Mouse (Mus musculus) heart, adult 2 months (tissue): ENCODE data around the gene Gm10142. TPM values are rescaled to one million over a fixed set of nuclear protein-coding genes. Genes with fewer than 3 reads are reported as not detected.
"Not testable (repeated sequence)": the region's sequence is repeated elsewhere in the genome, so short reads cannot be mapped to it uniquely, and the experiment has no call there.

ENCODE experiments used
- DNase-seq, 2 experiments: peaks; one replicate each; pipeline ENCODE4 v3.0.0; 2021
- H3K27ac ChIP-seq: fragments of 200-600 bp; 2 replicates; pipeline ENCODE4 v1.8.1; 2022
- H3K27me3 ChIP-seq: fragments of 200-500 bp; 2 replicates; pipeline ENCODE4 v1.6.1; 2012; ENCODE audit warnings: mild to moderate bottlenecking, low read length, inconsistent platforms, mixed read lengths; ENCODE audit not compliant: control insufficient read depth, insufficient read depth
- H3K36me3 ChIP-seq: fragments of 200-500 bp; 2 replicates; pipeline ENCODE4 v1.6.1; 2012; ENCODE audit warnings: low read length, inconsistent platforms; ENCODE audit not compliant: control insufficient read depth, insufficient read depth
- H3K4me1 ChIP-seq: fragments of 200-500 bp; 2 replicates; pipeline ENCODE4 v1.6.1; 2011; ENCODE audit warnings: low read length; ENCODE audit not compliant: control insufficient read depth, insufficient read depth
- H3K4me3 ChIP-seq: fragments of 200-600 bp; 2 replicates; pipeline ENCODE4 v1.8.1; 2022
- H3K79me2 ChIP-seq: fragments of 200-500 bp; replicated peaks from 2 replicates; pipeline ENCODE4 v1.6.1; 2012; ENCODE audit warnings: mild to moderate bottlenecking, inconsistent platforms, low read length, moderate library complexity, mixed read lengths; ENCODE audit not compliant: control insufficient read depth, insufficient read depth
- H3K9ac ChIP-seq: fragments of 200-500 bp; 2 replicates; pipeline ENCODE4 v1.6.1; 2012; ENCODE audit warnings: low read depth, mild to moderate bottlenecking, control low read depth, inconsistent platforms, low read length, mixed read lengths
- CTCF ChIP-seq: fragments of 200-600 bp; IDR thresholded peaks from 2 replicates; pipeline ENCODE4 v1.8.1; 2022; ENCODE audit warnings: antibody characterized with exemption, mild to moderate bottlenecking, moderate library complexity
- EP300 ChIP-seq: fragments of 200-500 bp; IDR thresholded peaks from 2 replicates; pipeline ENCODE4 v1.6.1; 2011; ENCODE audit warnings: low read depth, low read length, control low read depth; ENCODE audit not compliant: insufficient read depth
- POLR2A ChIP-seq: fragments of 200-500 bp; IDR thresholded peaks from 2 replicates; pipeline ENCODE4 v1.6.1; 2011; ENCODE audit warnings: mild to moderate bottlenecking, low read depth, low read length, control low read depth; ENCODE audit not compliant: insufficient read depth
- WGBS: fragments of 180-500 bp; shearing (Covaris S2); methylation state at CpG from one replicate; pipeline ENCODE4 v1.1.7; 2018; 5-methylcytosine and 5-hydroxymethylcytosine counted together
- intact Hi-C: fragments of 180-260 bp; cut with DNase I; formaldehyde crosslinking; loops from one replicate; pipeline ENCODE4 v1.15.1; 2025
- polyA plus RNA-seq: library from polyadenylated mRNA; depleted of rRNA; stranded (reverse); fragments of >200 nt; gene quantifications from 2 replicates; pipeline ENCODE4 v1.2.3, GENCODE M21; 2012
- total RNA-seq, 2 experiments: library from RNA; stranded (reverse); gene quantifications; 2 replicates each; pipeline ENCODE4 v1.2.3; 2021

Gm10142 gene
- total and polyA plus RNA-seq, 3 experiments: not detected

- H3K79me2 ChIP-seq: no peaks in the 10 kb centered on the region
- intact Hi-C loops: no loop called here
- DNase-seq: no peak
- H3K27ac ChIP-seq: no peak within 1 kb of the TSS
- 26% methylated on average over 4 of the region's 4 CpGs for WGBS
- no peaks in the 10 kb centered on the region for H3K4me1 ChIP-seq
- H3K36me3 ChIP-seq: no peaks in the 10 kb centered on the region
- H3K4me3 ChIP-seq: no peak within 1 kb of the TSS
- no peak within 1 kb of the TSS for H3K9ac ChIP-seq
- no peak for TF ChIP-seq EP300
- no peak for TF ChIP-seq CTCF
- TF ChIP-seq POLR2A: no peak
- no peaks in the 10 kb centered on the region for H3K27me3 ChIP-seq
Observed at GRCm38 (mm10) chr10:77697133-77697532, 18.5 kb upstream of the Gm10142 start, which contains the start of gene Gm9508. Gene Gm9508 (minus strand): TSS chr10:77697233.

DNA sequence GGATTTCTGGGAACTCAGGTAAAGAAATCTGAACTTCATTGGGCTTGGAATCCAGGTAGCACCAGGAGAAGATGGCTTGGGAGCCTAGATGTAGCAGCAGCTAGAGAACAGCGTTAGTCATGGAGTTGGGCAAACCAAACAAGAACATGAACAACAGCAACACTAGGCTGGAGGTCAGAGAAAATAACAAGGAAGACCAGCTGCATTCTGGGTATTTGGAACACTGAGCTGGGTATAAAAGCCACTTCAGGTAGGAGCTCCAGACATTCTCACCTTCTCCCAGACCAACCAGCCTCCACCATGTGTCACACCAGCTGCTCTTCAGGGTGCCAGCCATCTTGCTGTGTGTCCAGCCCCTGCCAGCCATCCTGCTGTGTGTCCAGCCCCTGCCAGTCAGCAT, 9.3 kb upstream of the Gm10142 start, which contains the start of gene Gm10272:
TSS of gene Gm10272 (plus strand) at position 301 of the 400 bp plus-strand sequence.
- no peak within 1 kb of the TSS for H3K9ac ChIP-seq
- H3K36me3 ChIP-seq: no peaks in the 10 kb centered on the region
- no peaks in the 10 kb centered on the region for H3K79me2 ChIP-seq
- DNase-seq: no peak
- no peaks in the 10 kb centered on the region for H3K4me1 ChIP-seq
- H3K4me3 ChIP-seq: no peak within 1 kb of the TSS
- no peak within 1 kb of the TSS for H3K27ac ChIP-seq
- intact Hi-C loops: no loop called here
- H3K27me3 ChIP-seq: no peaks in the 10 kb centered on the region
- TF ChIP-seq POLR2A (no peak), CTCF (no peak), EP300 (no peak)
- WGBS: 93% methylated on average over 1 of the region's 1 CpGs

DNA sequence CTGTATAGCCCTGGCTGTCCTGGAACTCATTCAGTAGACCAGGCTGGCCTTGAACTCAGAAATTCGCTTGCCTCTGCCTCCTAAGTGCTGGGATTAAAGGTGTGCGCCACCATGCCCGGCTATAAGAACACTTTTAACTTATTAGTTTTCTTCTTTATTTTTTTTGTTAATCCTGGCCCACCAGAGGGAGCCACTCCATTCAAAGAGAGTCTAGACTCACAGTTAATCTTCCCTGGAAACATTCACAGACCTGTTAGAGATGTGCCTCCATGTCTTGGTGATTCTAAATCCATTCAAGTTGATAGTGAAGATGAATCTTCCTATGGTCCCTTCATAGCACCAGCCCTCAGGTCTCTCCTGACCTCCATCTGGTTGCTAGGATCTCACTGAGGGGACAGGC, 5.8 kb upstream of the Gm10142 start:
- peak; percentile 32 for TF ChIP-seq CTCF
- no peak for TF ChIP-seq POLR2A
- TF ChIP-seq EP300: no peak
- Histone ChIP-seq H3K4me1 (no peaks in the 10 kb centered on the region), H3K27ac (no peak overlapping the region), H3K27me3 (no peaks in the 10 kb centered on the region), H3K4me3 (no peak overlapping the region), H3K9ac (no peak overlapping the region), H3K79me2 (no peaks in the 10 kb centered on the region), H3K36me3 (no peaks in the 10 kb centered on the region)
- intact Hi-C loops: no loop called here
- WGBS: 74% methylated on average over 3 of the region's 3 CpGs
- DNase-seq: no peak

DNA sequence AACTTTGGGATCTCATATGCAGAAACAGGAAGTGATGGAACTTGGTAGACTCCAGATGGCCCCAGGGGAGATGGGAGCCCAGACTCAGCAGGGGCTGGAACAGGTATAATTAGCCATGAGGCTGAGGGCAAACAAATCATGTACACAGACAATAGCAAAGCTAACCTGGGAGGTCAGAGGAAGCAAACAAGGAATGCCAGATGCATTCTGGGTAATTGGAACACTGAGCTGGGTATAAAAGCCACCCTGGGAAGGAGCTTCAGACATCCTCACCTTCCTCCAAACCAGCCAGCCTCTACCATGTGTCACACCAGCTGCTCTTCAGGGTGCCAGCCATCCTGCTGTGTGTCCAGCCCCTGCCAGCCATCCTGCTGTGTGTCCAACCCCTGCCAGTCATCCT, 4.5 kb upstream of the Gm10142 start, which contains the start of gene Gm10024:
TSS of gene Gm10024 (plus strand) at position 301 of the 400 bp plus-strand sequence.
- H3K36me3 ChIP-seq, H3K27me3 ChIP-seq, H3K27ac ChIP-seq, DNase-seq, H3K79me2 ChIP-seq, H3K4me1 ChIP-seq, H3K9ac ChIP-seq, H3K4me3 ChIP-seq, intact Hi-C loops: not testable (repeated sequence)

DNA sequence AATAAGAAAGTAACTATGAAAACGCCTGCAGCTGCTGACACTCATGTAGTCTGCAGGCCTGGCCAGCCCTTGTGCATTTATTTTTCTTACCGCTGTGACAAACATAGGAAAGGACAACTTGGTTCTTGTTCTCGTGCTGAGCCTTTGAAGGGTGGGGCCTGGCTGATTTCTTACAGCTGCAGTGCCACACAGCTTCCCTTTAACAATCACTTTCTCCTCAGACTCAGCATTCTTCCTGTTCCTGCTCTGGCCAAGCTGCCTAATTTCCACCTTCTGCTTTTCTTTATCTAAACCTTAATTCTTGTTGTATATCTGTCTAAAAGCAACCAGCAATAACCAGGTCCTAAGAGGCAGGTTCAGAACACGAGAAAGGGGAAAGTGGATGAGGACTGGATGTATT, 1.9 kb upstream of the Gm10142 start:
- no peak for DNase-seq
- no peak overlapping the region for H3K4me3 ChIP-seq
- WGBS: 35% methylated on average over 4 of the region's 4 CpGs
- no peaks in the 10 kb centered on the region for H3K27me3 ChIP-seq
- H3K4me1 ChIP-seq: no peaks in the 10 kb centered on the region
- no peak overlapping the region for H3K27ac ChIP-seq
- H3K9ac ChIP-seq: no peak overlapping the region
- H3K79me2 ChIP-seq: no peaks in the 10 kb centered on the region
- TF ChIP-seq EP300: no peak
- no peak for TF ChIP-seq CTCF
- no peaks in the 10 kb centered on the region for H3K36me3 ChIP-seq
- intact Hi-C loops: no loop called here

- WGBS: 74% methylated on average over 1 of the region's 1 CpGs
- H3K4me1 ChIP-seq, DNase-seq, H3K79me2 ChIP-seq, H3K9ac ChIP-seq, H3K36me3 ChIP-seq, H3K4me3 ChIP-seq, H3K27me3 ChIP-seq, intact Hi-C loops, H3K27ac ChIP-seq: not testable (repeated sequence)
Observed at GRCm38 (mm10) chr10:77720299-77720698, 4.7 kb downstream of the Gm10142 start, which contains the start of gene Krtap12-1. Gene Krtap12-1 (plus strand): TSS chr10:77720599.

DNA sequence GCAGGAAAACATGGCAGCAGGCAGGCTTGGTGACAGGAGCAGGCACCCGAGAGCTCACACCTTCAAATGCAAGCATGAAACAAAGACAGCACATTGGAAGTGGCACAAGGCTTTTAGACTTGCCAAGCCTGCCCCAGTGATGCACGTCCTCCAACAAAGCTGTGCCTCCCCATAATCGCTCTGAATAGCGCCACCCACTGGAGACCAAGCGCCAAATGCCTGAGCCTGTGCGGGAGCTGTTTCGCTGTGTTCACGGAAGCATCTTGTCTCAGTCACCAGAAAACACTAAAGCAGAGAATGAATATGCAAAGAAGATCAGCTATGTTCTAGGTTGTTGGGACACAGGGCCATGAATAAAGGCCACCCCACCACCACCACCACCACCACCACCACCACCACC, 9.2 kb downstream of the Gm10142 start:
- intact Hi-C loops: no loop called here
- no peak for DNase-seq
- 77% methylated on average over 8 of the region's 8 CpGs for WGBS

More for the DNA sequence above, 9.2 kb downstream of the Gm10142 start:
- Histone ChIP-seq H3K9ac (no peak overlapping the region), H3K4me1 (no peaks in the 10 kb centered on the region), H3K27me3 (no peaks in the 10 kb centered on the region), H3K27ac (no peak overlapping the region), H3K79me2 (no peaks in the 10 kb centered on the region), H3K36me3 (no peaks in the 10 kb centered on the region), H3K4me3 (no peak overlapping the region)
- TF ChIP-seq EP300: no peak
- TF ChIP-seq POLR2A: no peak
- no peak for TF ChIP-seq CTCF
